Mouse (Mus musculus): ENCODE measurements around the gene Traf3. TPM values are rescaled to one million over a fixed set of nuclear protein-coding genes. Genes with fewer than 3 reads are reported as not detected.

Gene Traf3
- total RNA-seq (2021) = 100 to 1,000 TPM; 124 to 128 TPM
- long read RNA-seq, experiment 1, full-length matches to known transcripts = 1 of 30 reads
- long read RNA-seq, experiment 1, partial matches to known transcripts = 0 of 30 reads
- long read RNA-seq, experiment 1, other reads (novel, unspliced or antisense) = 29 of 30 reads
- long read RNA-seq, experiment 2, full-length matches to known transcripts = 2 of 32 reads
- long read RNA-seq, experiment 2, partial matches to known transcripts = 30 of 32 reads
- long read RNA-seq, experiment 2, other reads (novel, unspliced or antisense) = 0 of 32 reads

GRCm38 (mm10) chr12:111165831-111166591 lies at the start of gene Traf3:
Gene Traf3 (plus strand): TSS chr12:111166370.
- DNase-seq (ENCODE audit: low spot score in 2 of 2) = peak; percentile 53 to 67

GRCm38 (mm10) chr12:111119506-111120085 lies 46.6 kb upstream of the Traf3 start:
- DNase-seq (ENCODE audit: low spot score in 2 of 2) = no peak

GRCm38 (mm10) chr12:111120976-111121645 lies 45.1 kb upstream of the Traf3 start:
- no peak for DNase-seq (ENCODE audit: low spot score in 2 of 2)

- DNase-seq (ENCODE audit: low spot score in 2 of 2) = no peak
Observed at GRCm38 (mm10) chr12:111122332-111122852, 43.8 kb upstream of the Traf3 start.

- no peak for DNase-seq (ENCODE audit: low spot score in 2 of 2)
Observed at GRCm38 (mm10) chr12:111124601-111125260, 41.4 kb upstream of the Traf3 start.

GRCm38 (mm10) chr12:111125666-111126065 lies 40.5 kb upstream of the Traf3 start:
- DNase-seq (ENCODE audit: low spot score in 2 of 2) = no peak

- DNase-seq (ENCODE audit: low spot score in 2 of 2) = peak in 1 of 2 experiments; percentile 39
Observed at GRCm38 (mm10) chr12:111134169-111134568, 32.0 kb upstream of the Traf3 start.

GRCm38 (mm10) chr12:111134791-111135733 lies 31.1 kb upstream of the Traf3 start:
- peak; percentile 52 to 61 for DNase-seq (ENCODE audit: low spot score in 2 of 2)

GRCm38 (mm10) chr12:111135953-111136352 lies 30.2 kb upstream of the Traf3 start:
- DNase-seq (ENCODE audit: low spot score in 2 of 2) = no peak

- DNase-seq (ENCODE audit: low spot score in 2 of 2) = no peak
Observed at GRCm38 (mm10) chr12:111137079-111137478, 29.1 kb upstream of the Traf3 start.

GRCm38 (mm10) chr12:111143005-111143508 lies 23.1 kb upstream of the Traf3 start:
- peak in 1 of 2 experiments; percentile 26 for DNase-seq (ENCODE audit: low spot score in 2 of 2)

- DNase-seq (ENCODE audit: low spot score in 2 of 2) = no peak
Observed at GRCm38 (mm10) chr12:111143509-111144063, 22.6 kb upstream of the Traf3 start.

- no peak for DNase-seq (ENCODE audit: low spot score in 2 of 2)
Observed at GRCm38 (mm10) chr12:111144598-111144997, 21.6 kb upstream of the Traf3 start.

GRCm38 (mm10) chr12:111145269-111145668 lies 20.9 kb upstream of the Traf3 start:
- DNase-seq (ENCODE audit: low spot score in 2 of 2) = peak; percentile 70 to 82

- DNase-seq (ENCODE audit: low spot score in 2 of 2) = no peak
Observed at GRCm38 (mm10) chr12:111149495-111150235, 16.5 kb upstream of the Traf3 start.

GRCm38 (mm10) chr12:111150236-111150596 lies 16.0 kb upstream of the Traf3 start:
- no peak for DNase-seq (ENCODE audit: low spot score in 2 of 2)

- no peak for DNase-seq (ENCODE audit: low spot score in 2 of 2)
Observed at GRCm38 (mm10) chr12:111151422-111152156, 14.6 kb upstream of the Traf3 start.

- DNase-seq (ENCODE audit: low spot score in 2 of 2) = no peak
Observed at GRCm38 (mm10) chr12:111152579-111152978, 13.6 kb upstream of the Traf3 start.

Measured in layer of hippocampus, postnatal 14 days (tissue).